Mouse (Mus musculus): ENCODE data around the gene Madd. TPM values are rescaled to one million over a fixed set of nuclear protein-coding genes. Genes with fewer than 3 reads are reported as not detected.

Madd gene
- polyA plus RNA-seq, 1 experiment from 2014 or later = 5.3 TPM

DNA sequence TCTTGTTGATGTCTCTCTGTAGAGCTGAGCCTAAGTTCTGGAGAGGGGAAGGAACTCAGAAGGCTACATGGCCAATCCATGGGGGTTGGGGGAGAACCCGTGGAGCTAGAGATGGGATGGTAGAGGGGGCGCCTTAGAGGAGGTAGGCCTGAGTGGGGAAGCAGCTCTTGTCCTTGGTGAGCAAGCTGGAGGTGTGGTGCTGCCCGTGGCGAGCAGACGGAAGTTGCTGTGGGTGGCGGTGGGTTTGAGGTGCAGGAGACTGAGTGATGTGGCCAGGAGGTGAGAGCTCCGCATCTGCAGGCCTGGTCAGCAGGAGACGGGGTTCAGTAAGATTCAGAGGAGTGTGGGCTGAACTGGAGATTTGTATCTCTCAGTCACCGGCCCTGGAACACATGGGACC is 96.2 kb downstream of the Madd start:
- H3K9ac ChIP-seq (ENCODE audit: low read depth, low read length) = no peak overlapping the region
- ATAC-seq (ENCODE audit: low read depth) = no peak
- H3K36me3 ChIP-seq (ENCODE audit: control insufficient read depth, insufficient read depth) = no peaks in the 10 kb centered on the region
- no peaks in the 10 kb centered on the region for H3K9me3 ChIP-seq (replicated peaks; ENCODE audit: control insufficient read depth, low read length)
- WGBS (ENCODE audit: insufficient replicate concordance) = 42% methylated on average over 9 of the region's 9 CpGs
- H3K27me3 ChIP-seq (ENCODE audit: control insufficient read depth, insufficient read depth, low read depth, low read length) = no peaks in the 10 kb centered on the region
- H3K4me2 ChIP-seq (ENCODE audit: low read depth, low read length) = no peak overlapping the region
- peak overlapping the region; percentile 48 for H3K27ac ChIP-seq (ENCODE audit: low read length)
- no peak overlapping the region for H3K4me3 ChIP-seq (ENCODE audit: low read depth, low read length)
- H3K4me1 ChIP-seq (ENCODE audit: control insufficient read depth, low read depth, low read length) = peaks cover 8% of the 10 kb centered on the region

Other genes starting within 250 kb of the Madd start
- 46.8 and 47.9 TPM in 2 replicates for gene Celf1, start 243.5 kb downstream of the Madd start, polyA plus RNA-seq (2015; fragmentation: Nextera tagmentation; extraction: Ambion mirVana)
- gene Rapsn, start 148.2 kb downstream of the Madd start, polyA plus RNA-seq (2015; fragmentation: Nextera tagmentation; extraction: Ambion mirVana) = 0.99 and 1.0 TPM in 2 replicates
- 130 and 133 TPM in 2 replicates for gene Psmc3, start 129.8 kb downstream of the Madd start, polyA plus RNA-seq (2015; fragmentation: Nextera tagmentation; extraction: Ambion mirVana)
- 10.4 and 12.2 TPM in 2 replicates for gene Slc39a13, start 113.4 kb downstream of the Madd start, polyA plus RNA-seq (2015; fragmentation: Nextera tagmentation; extraction: Ambion mirVana)
- 16.6 and 18.2 TPM in 2 replicates for gene Spi1, start 101.4 kb downstream of the Madd start, polyA plus RNA-seq (2015; fragmentation: Nextera tagmentation; extraction: Ambion mirVana)
- gene Mybpc3, start 65.7 kb downstream of the Madd start, polyA plus RNA-seq (2015; fragmentation: Nextera tagmentation; extraction: Ambion mirVana) = 0.07 and 0.08 TPM in 2 replicates
- gene Nr1h3, start 19.0 kb upstream of the Madd start, polyA plus RNA-seq (2015; fragmentation: Nextera tagmentation; extraction: Ambion mirVana) = 18.8 and 20.8 TPM in 2 replicates
- 10.6 and 11.3 TPM in 2 replicates for gene Acp2, start 19.0 kb upstream of the Madd start, polyA plus RNA-seq (2015; fragmentation: Nextera tagmentation; extraction: Ambion mirVana)
- gene Ddb2, start 53.1 kb upstream of the Madd start, polyA plus RNA-seq (2015; fragmentation: Nextera tagmentation; extraction: Ambion mirVana) = 5.9 and 6.2 TPM in 2 replicates
- 18.2 and 19.9 TPM in 2 replicates for gene Pacsin3, start 72.1 kb upstream of the Madd start, polyA plus RNA-seq (2015; fragmentation: Nextera tagmentation; extraction: Ambion mirVana)
- 64.8 and 65.8 TPM in 2 replicates for gene Arfgap2, start 81.1 kb upstream of the Madd start, polyA plus RNA-seq (2015; fragmentation: Nextera tagmentation; extraction: Ambion mirVana)

All from liver, embryonic 16.5 days (tissue).